Mouse (Mus musculus) testis, adult 2 months (tissue): ENCODE data around the gene Ssbp4.

Experiments
- CTCF ChIP-seq: fragments of 200-500 bp; IDR thresholded peaks from 2 replicates; pipeline ENCODE4 v1.5.1; 2012; ENCODE audit warnings: low read depth, mild to moderate bottlenecking, inconsistent platforms, low read length, moderate library complexity; ENCODE audit not compliant: control insufficient read depth, insufficient read depth, insufficient replicate concordance
- POLR2A ChIP-seq: fragments of 200-500 bp; IDR thresholded peaks from 2 replicates; pipeline ENCODE4 v1.6.1; 2012; ENCODE audit warnings: low read depth, mild to moderate bottlenecking, inconsistent platforms, low read length, moderate library complexity; ENCODE audit not compliant: control insufficient read depth

- no peak for TF ChIP-seq CTCF
- TF ChIP-seq POLR2A, result no peak
Observed at GRCm38 (mm10) chr8:70615894-70616293, 7.2 kb upstream of the Ssbp4 start, which contains the start of gene Lrrc25.
